Mouse (Mus musculus) embryonic fibroblast, embryonic 13.5 days (primary cell): ENCODE measurements around the gene Mfsd4a.

Experiments used
- CTCF ChIP-seq: IDR thresholded peaks from 2 replicates; pipeline ENCODE4 v1.5.1; 2011; ENCODE audit warnings: mild to moderate bottlenecking, control low read depth, low read length, moderate library complexity, borderline replicate concordance; ENCODE audit not compliant: insufficient read depth
- POLR2A ChIP-seq: IDR thresholded peaks from 2 replicates; pipeline ENCODE4 v1.6.1; 2011; ENCODE audit warnings: low read depth, mild to moderate bottlenecking, control low read depth, low read length, moderate library complexity

- TF ChIP-seq CTCF (no peak), POLR2A (no peak)
Observed at GRCm38 (mm10) chr1:132003817-132004216, 64.0 kb downstream of the Mfsd4a start.
